Mouse (Mus musculus): Measurements from ENCODE around the gene Med1. TPM values are rescaled to one million over a fixed set of nuclear protein-coding genes. Genes with fewer than 3 reads are reported as not detected.
"Not testable (repeated sequence)": the region's sequence is repeated elsewhere in the genome, so short reads cannot be mapped to it uniquely, and the experiment has no call there.

The Med1 gene
- polyA plus RNA-seq, 1 experiment from 2014 or later: 62.9 TPM

GRCm38 (mm10) chr11:98201791-98202640 is 8.9 kb upstream of the Med1 start:
- H3K27ac ChIP-seq: peak overlapping the region; percentile 46; the same call in 1 of the 2 replicates
- no peaks in the 10 kb centered on the region for H3K9me3 ChIP-seq
- H3K9ac ChIP-seq: peak overlapping the region; percentile 98
- peak; percentile 34 for ATAC-seq (ENCODE audit: low FRiP score, low read depth)
- peak overlapping the region; percentile 44 for H3K4me3 ChIP-seq
- 3% methylated on average over 27 of the region's 27 CpGs for WGBS
- no peaks in the 10 kb centered on the region for H3K36me3 ChIP-seq
- H3K4me1 ChIP-seq: peaks cover 11% of the 10 kb centered on the region
- peak overlapping the region; percentile 85 for H3K4me2 ChIP-seq (replicated peaks)
- H3K27me3 ChIP-seq (replicated peaks): no peaks in the 10 kb centered on the region

- H3K4me3 ChIP-seq: no peak overlapping the region
- H3K27me3 ChIP-seq (replicated peaks): no peaks in the 10 kb centered on the region
- ATAC-seq (ENCODE audit: low FRiP score, low read depth): no peak
- WGBS: 93% methylated on average over 5 of the region's 5 CpGs
- no peak overlapping the region for H3K9ac ChIP-seq
- H3K36me3 ChIP-seq: peaks cover 39% of the 10 kb centered on the region
- H3K4me2 ChIP-seq (replicated peaks): no peak overlapping the region
- peaks cover 9% of the 10 kb centered on the region for H3K4me1 ChIP-seq
- no peak overlapping the region for H3K27ac ChIP-seq
- H3K9me3 ChIP-seq: no peaks in the 10 kb centered on the region
These were observed 2.3 kb downstream of the Med1 start for GRCm38 (mm10) chr11:98190820-98191219.

GRCm38 (mm10) chr11:98187640-98188395 is 5.3 kb downstream of the Med1 start:
- H3K27me3 ChIP-seq (replicated peaks): no peaks in the 10 kb centered on the region
- peaks cover 9% of the 10 kb centered on the region for H3K4me1 ChIP-seq
- no peaks in the 10 kb centered on the region for H3K9me3 ChIP-seq
- H3K27ac ChIP-seq: no peak overlapping the region
- no peak overlapping the region for H3K9ac ChIP-seq
- no peak for ATAC-seq (ENCODE audit: low FRiP score, low read depth)
- H3K36me3 ChIP-seq: peaks cover 66% of the 10 kb centered on the region
- no peak overlapping the region for H3K4me2 ChIP-seq (replicated peaks)
- H3K4me3 ChIP-seq: no peak overlapping the region
- 96% methylated on average over 9 of the region's 9 CpGs for WGBS

- not testable (repeated sequence) for H3K9me3 ChIP-seq; H3K27me3 ChIP-seq (replicated peaks); H3K4me2 ChIP-seq (replicated peaks); ATAC-seq (ENCODE audit: low FRiP score, low read depth); H3K4me3 ChIP-seq; H3K9ac ChIP-seq; H3K4me1 ChIP-seq; H3K27ac ChIP-seq
- 93% methylated on average over 3 of the region's 3 CpGs for WGBS
- H3K36me3 ChIP-seq: peaks cover 70% of the 10 kb centered on the region
These were observed 10.9 kb downstream of the Med1 start for GRCm38 (mm10) chr11:98182149-98182548.

- H3K36me3 ChIP-seq: peaks cover 70% of the 10 kb centered on the region
- no peaks in the 10 kb centered on the region for H3K9me3 ChIP-seq
- no peak overlapping the region for H3K9ac ChIP-seq
- WGBS: 88% methylated on average over 1 of the region's 1 CpGs
- H3K4me1 ChIP-seq: no peaks in the 10 kb centered on the region
- no peak overlapping the region for H3K27ac ChIP-seq
- ATAC-seq (ENCODE audit: low FRiP score, low read depth): no peak
- no peaks in the 10 kb centered on the region for H3K27me3 ChIP-seq (replicated peaks)
- no peak overlapping the region for H3K4me3 ChIP-seq
- H3K4me2 ChIP-seq (replicated peaks): no peak overlapping the region
These were observed 24.7 kb downstream of the Med1 start for GRCm38 (mm10) chr11:98168400-98168799.

GRCm38 (mm10) chr11:98155094-98155493 is 38.0 kb downstream of the Med1 start:
- H3K4me1 ChIP-seq: no peaks in the 10 kb centered on the region

GRCm38 (mm10) chr11:98150625-98151156 is 42.4 kb downstream of the Med1 start:
- Histone ChIP-seq H3K9ac (no peak overlapping the region), H3K4me1 (peaks cover 14% of the 10 kb centered on the region), H3K36me3 (peaks cover 15% of the 10 kb centered on the region), H3K27ac (peak overlapping the region; percentile 89; the same call in 1 of the 2 replicates), H3K4me2 (replicated peaks) (peak overlapping the region; percentile 93), H3K4me3 (peak overlapping the region; percentile 98), H3K27me3 (replicated peaks) (no peaks in the 10 kb centered on the region), H3K9me3 (no peaks in the 10 kb centered on the region)
- ATAC-seq (ENCODE audit: low FRiP score, low read depth): no peak
- WGBS: 11% methylated on average over 10 of the region's 10 CpGs

More at GRCm38 (mm10) chr11:98155094-98155493, 38.0 kb downstream of the Med1 start:
- ATAC-seq (ENCODE audit: low FRiP score, low read depth): no peak
- H3K9ac ChIP-seq: no peak overlapping the region
- no peak overlapping the region for H3K4me3 ChIP-seq
- 85% methylated on average over 6 of the region's 6 CpGs for WGBS
- H3K9me3 ChIP-seq: no peaks in the 10 kb centered on the region
- H3K4me2 ChIP-seq (replicated peaks): no peak overlapping the region
- H3K36me3 ChIP-seq: peaks cover 54% of the 10 kb centered on the region
- no peaks in the 10 kb centered on the region for H3K27me3 ChIP-seq (replicated peaks)
- H3K27ac ChIP-seq: no peak overlapping the region

GRCm38 (mm10) chr11:98149786-98150624 is 43.1 kb downstream of the Med1 start, which contains the start of gene Fbxl20:
Gene Fbxl20, minus strand, starts transcription at chr11:98150403.
- peak; percentile 86 for ATAC-seq (ENCODE audit: low FRiP score, low read depth)
- Histone ChIP-seq H3K36me3 (peaks cover 8% of the 10 kb centered on the region; the same call in 1 of the 2 replicates), H3K27ac (peak within 1 kb of the TSS; percentile 89), H3K4me3 (peak within 1 kb of the TSS; percentile 98), H3K4me1 (peaks cover 14% of the 10 kb centered on the region), H3K4me2 (replicated peaks) (peak within 1 kb of the TSS; percentile 93), H3K9me3 (no peaks in the 10 kb centered on the region), H3K9ac (peak within 1 kb of the TSS; percentile 95), H3K27me3 (replicated peaks) (no peaks in the 10 kb centered on the region)
- under 1% methylated on average over 49 of the region's 65 CpGs for WGBS

- Histone ChIP-seq H3K4me3 (peak overlapping the region; percentile 98), H3K36me3 (peaks cover 3% of the 10 kb centered on the region; the same call in 1 of the 2 replicates), H3K4me2 (replicated peaks) (peak overlapping the region; percentile 93), H3K9me3 (no peaks in the 10 kb centered on the region), H3K27me3 (replicated peaks) (no peaks in the 10 kb centered on the region), H3K4me1 (peaks cover 14% of the 10 kb centered on the region), H3K27ac (peak overlapping the region; percentile 89), H3K9ac (peak overlapping the region; percentile 95)
- peak; percentile 93 for ATAC-seq (ENCODE audit: low FRiP score, low read depth)
- WGBS: under 1% methylated on average over 30 of the region's 57 CpGs
These were observed 43.8 kb downstream of the Med1 start for GRCm38 (mm10) chr11:98149304-98149750.

- Histone ChIP-seq H3K9me3 (no peaks in the 10 kb centered on the region), H3K9ac (peak overlapping the region; percentile 95), H3K4me1 (peaks cover 14% of the 10 kb centered on the region), H3K4me2 (replicated peaks) (peak overlapping the region; percentile 93), H3K27ac (peak overlapping the region; percentile 89), H3K27me3 (replicated peaks) (no peaks in the 10 kb centered on the region), H3K36me3 (peaks cover 3% of the 10 kb centered on the region; the same call in 1 of the 2 replicates), H3K4me3 (peak overlapping the region; percentile 98)
- ATAC-seq (ENCODE audit: low FRiP score, low read depth): peak; percentile 27; the same call in 1 of the 2 replicates
- 2% methylated on average over 45 of the region's 45 CpGs for WGBS
These were observed 44.4 kb downstream of the Med1 start for GRCm38 (mm10) chr11:98148551-98149301.

- H3K27ac ChIP-seq: no peak overlapping the region
- no peak overlapping the region for H3K4me3 ChIP-seq
- no peak for ATAC-seq (ENCODE audit: low FRiP score, low read depth)
- H3K9me3 ChIP-seq: no peaks in the 10 kb centered on the region
- peaks cover 14% of the 10 kb centered on the region for H3K4me1 ChIP-seq
- no peak overlapping the region for H3K9ac ChIP-seq
- peaks cover 3% of the 10 kb centered on the region; the same call in 1 of the 2 replicates for H3K36me3 ChIP-seq
- no peaks in the 10 kb centered on the region for H3K27me3 ChIP-seq (replicated peaks)
- no peak overlapping the region for H3K4me2 ChIP-seq (replicated peaks)
- WGBS: 86% methylated on average over 7 of the region's 7 CpGs
These were observed 47.2 kb downstream of the Med1 start for GRCm38 (mm10) chr11:98145856-98146255.

Data from neural tube, embryonic 12.5 days (tissue).